Mouse (Mus musculus) heart, embryonic 14.5 days (tissue): ENCODE data around the gene Sla2. TPM values are rescaled to one million over a fixed set of nuclear protein-coding genes. Genes with fewer than 3 reads are reported as not detected.
"Not testable (repeated sequence)": the region's sequence is repeated elsewhere in the genome, so short reads cannot be mapped to it uniquely, and the experiment has no call there.

Experiments
- ATAC-seq: fragments of 200-750 bp; cut with Nextera tagmentation; 2 replicates; pipeline ENCODE4 v1.8.0; 2017; ENCODE audit warnings: low read depth, moderate TSS enrichment; ENCODE audit not compliant: insufficient number of reproducible peaks, insufficient read depth, low FRiP score
- H3K27ac ChIP-seq, 2 experiments: fragments of 200-500 bp in 1 of 2; fragments of 300-500 bp in 1 of 2; sonication (generic) in 1 of 2; replicated peaks in 1 of 2; 2 replicates each; pipeline ENCODE4 v1.5.1; 2012 to 2014; ENCODE audit warnings: low read depth in 2 of 2, low read length in 2 of 2, control low read depth in 1 of 2, mild to moderate bottlenecking in 1 of 2, mixed read lengths in 1 of 2; ENCODE audit not compliant: control insufficient read depth in 1 of 2, insufficient read depth in 1 of 2
- H3K27me3 ChIP-seq: fragments of 300-500 bp; sonication (generic); 2 replicates; pipeline ENCODE4 v1.6.1; 2014; ENCODE audit warnings: mild to moderate bottlenecking, low read length, control low read depth; ENCODE audit not compliant: control insufficient read depth, insufficient read depth
- H3K36me3 ChIP-seq: fragments of 300-500 bp; sonication (generic); 2 replicates; pipeline ENCODE4 v1.6.1; 2014; ENCODE audit warnings: mild to moderate bottlenecking, control low read depth, low read length, mixed read lengths; ENCODE audit not compliant: control insufficient read depth, insufficient read depth
- H3K4me1 ChIP-seq, 2 experiments: fragments of 200-500 bp in 1 of 2; fragments of 300-500 bp in 1 of 2; sonication (generic) in 1 of 2; 2 replicates each; pipeline ENCODE4 v1.6.1; 2012 to 2014; ENCODE audit warnings: low read length in 2 of 2, control low read depth in 1 of 2, mixed read lengths in 1 of 2; ENCODE audit not compliant: control insufficient read depth in 2 of 2, insufficient read depth in 2 of 2
- H3K4me2 ChIP-seq: fragments of 300-500 bp; sonication (generic); 2 replicates; pipeline ENCODE4 v1.6.1; 2014; ENCODE audit warnings: mild to moderate bottlenecking, low read length
- H3K4me3 ChIP-seq, 2 experiments: fragments of 200-500 bp in 1 of 2; fragments of 300-500 bp in 1 of 2; sonication (generic) in 1 of 2; 2 replicates each; pipeline ENCODE4 v1.5.1; 2012 to 2014; ENCODE audit warnings: low read length in 2 of 2, mild to moderate bottlenecking in 2 of 2, control low read depth in 1 of 2, low read depth in 1 of 2, moderate library complexity in 1 of 2; ENCODE audit not compliant: control insufficient read depth in 1 of 2, insufficient read depth in 1 of 2
- H3K9ac ChIP-seq: fragments of 300-500 bp; sonication (generic); 2 replicates; pipeline ENCODE4 v1.6.1; 2014; ENCODE audit warnings: mild to moderate bottlenecking, low read length
- H3K9me3 ChIP-seq: fragments of 300-500 bp; sonication (generic); 2 replicates; pipeline ENCODE4 v1.6.1; 2016; ENCODE audit warnings: low read length, control low read depth; ENCODE audit not compliant: control insufficient read depth
- WGBS: fragments of 180-500 bp; shearing (Covaris S2); extraction: QIAGEN DNeasy Blood & Tissue Kit; methylation state at CpG from one replicate; pipeline ENCODE4 v1.1.7; 2014; 5-methylcytosine and 5-hydroxymethylcytosine counted together
- polyA plus RNA-seq: library from polyadenylated mRNA; unstranded; fragments of >200 nt; fragmentation: Nextera tagmentation; extraction: Ambion mirVana; gene quantifications from 2 replicates; pipeline ENCODE4 v1.2.1, GENCODE M21; 2014

Gene Sla2
- polyA plus RNA-seq, 1 experiment from 2014 or later: 0.26 TPM

- WGBS: 90% methylated on average over 3 of the region's 3 CpGs
Measured at GRCm38 (mm10) chr2:156925611-156926010, 38.6 kb upstream of the Sla2 start.

GRCm38 (mm10) chr2:156925075-156925474 lies 38.1 kb upstream of the Sla2 start:
- not testable (repeated sequence) for H3K9ac ChIP-seq, H3K9me3 ChIP-seq, ATAC-seq, H3K4me3 ChIP-seq, H3K27ac ChIP-seq, H3K4me2 ChIP-seq, H3K4me1 ChIP-seq, H3K27me3 ChIP-seq
- 96% methylated on average over 4 of the region's 4 CpGs for WGBS
- peaks cover 17% of the 10 kb centered on the region for H3K36me3 ChIP-seq

More at GRCm38 (mm10) chr2:156925611-156926010, 38.6 kb upstream of the Sla2 start:
- not testable (repeated sequence) for H3K4me1 ChIP-seq, ATAC-seq, H3K4me3 ChIP-seq, H3K9ac ChIP-seq, H3K27me3 ChIP-seq, H3K9me3 ChIP-seq, H3K27ac ChIP-seq, H3K4me2 ChIP-seq
- H3K36me3 ChIP-seq: peaks cover 22% of the 10 kb centered on the region

GRCm38 (mm10) chr2:156924210-156924898 lies 37.4 kb upstream of the Sla2 start:
- no peak overlapping the region for H3K9ac ChIP-seq
- H3K9me3 ChIP-seq: no peaks in the 10 kb centered on the region
- WGBS: 38% methylated on average over 3 of the region's 3 CpGs
- peaks cover 16% of the 10 kb centered on the region for H3K36me3 ChIP-seq
- ATAC-seq: no peak
- no peak overlapping the region for H3K4me2 ChIP-seq
- 0 out of 4 replicates have a peak overlapping the region, but pooled peaks of 1 of the 2 experiments have one; percentile 3 for H3K27ac ChIP-seq
- H3K4me1 ChIP-seq: peaks cover 5% of the 10 kb centered on the region in 2 experiments; a peak in 2 of 4 replicates
- H3K4me3 ChIP-seq: no peak overlapping the region
- no peaks in the 10 kb centered on the region for H3K27me3 ChIP-seq

GRCm38 (mm10) chr2:156923057-156923456 lies 36.1 kb upstream of the Sla2 start:
- Histone ChIP-seq H3K9ac (no peak overlapping the region), H3K4me3 (no peak overlapping the region), H3K9me3 (no peaks in the 10 kb centered on the region), H3K4me2 (no peak overlapping the region), H3K4me1 (peaks cover 5% of the 10 kb centered on the region in 2 experiments; a peak in 2 of 4 replicates), H3K36me3 (peaks cover 7% of the 10 kb centered on the region; the same call in 1 of the 2 replicates), H3K27me3 (no peaks in the 10 kb centered on the region), H3K27ac (no peak overlapping the region)
- no peak for ATAC-seq
- 72% methylated on average over 5 of the region's 5 CpGs for WGBS

- H3K9me3 ChIP-seq: no peaks in the 10 kb centered on the region
- H3K27ac ChIP-seq: no peak overlapping the region
- 49% methylated on average over 2 of the region's 2 CpGs for whole genome bisulfite sequencing
- H3K27me3 ChIP-seq: no peaks in the 10 kb centered on the region
- H3K4me1 ChIP-seq: peaks cover 2 to 3% of the 10 kb centered on the region in 2 experiments; a peak in 2 of 4 replicates
- no peak overlapping the region for H3K4me3 ChIP-seq
- H3K36me3 ChIP-seq: no peaks in the 10 kb centered on the region
- ATAC-seq: no peak
- no peak overlapping the region for H3K4me2 ChIP-seq
- H3K9ac ChIP-seq: no peak overlapping the region
Measured at GRCm38 (mm10) chr2:156919796-156920195, 32.8 kb upstream of the Sla2 start.

GRCm38 (mm10) chr2:156919191-156919590 lies 32.2 kb upstream of the Sla2 start:
- not testable (repeated sequence) for ATAC-seq, H3K4me3 ChIP-seq, H3K36me3 ChIP-seq, H3K9ac ChIP-seq, H3K4me1 ChIP-seq, H3K27me3 ChIP-seq, H3K4me2 ChIP-seq, H3K27ac ChIP-seq, H3K9me3 ChIP-seq
- 86% methylated on average over 11 of the region's 11 CpGs for WGBS

- Histone ChIP-seq H3K4me2 (no peak overlapping the region), H3K4me1 (no peaks in the 10 kb centered on the region), H3K27ac (no peak overlapping the region), H3K4me3 (no peak overlapping the region), H3K9me3 (no peaks in the 10 kb centered on the region), H3K9ac (no peak overlapping the region), H3K27me3 (no peaks in the 10 kb centered on the region), H3K36me3 (no peaks in the 10 kb centered on the region)
- ATAC-seq: no peak
- 51% methylated on average over 4 of the region's 4 CpGs for WGBS
Measured at GRCm38 (mm10) chr2:156918562-156918961, 31.6 kb upstream of the Sla2 start.
